Mouse (Mus musculus) right cerebral cortex, postnatal 10 days (tissue): Measurements from ENCODE around the gene Bcl7b.
"Not testable (repeated sequence)": the region's sequence is repeated elsewhere in the genome, so short reads cannot be mapped to it uniquely, and the experiment has no call there.

Experiments used
- DNase-seq, 2 experiments: peaks; one replicate each; pipeline ENCODE4 v3.0.0; 2021; ENCODE audit warnings: low spot score in 2 of 2

Gene Bcl7b

DNA sequence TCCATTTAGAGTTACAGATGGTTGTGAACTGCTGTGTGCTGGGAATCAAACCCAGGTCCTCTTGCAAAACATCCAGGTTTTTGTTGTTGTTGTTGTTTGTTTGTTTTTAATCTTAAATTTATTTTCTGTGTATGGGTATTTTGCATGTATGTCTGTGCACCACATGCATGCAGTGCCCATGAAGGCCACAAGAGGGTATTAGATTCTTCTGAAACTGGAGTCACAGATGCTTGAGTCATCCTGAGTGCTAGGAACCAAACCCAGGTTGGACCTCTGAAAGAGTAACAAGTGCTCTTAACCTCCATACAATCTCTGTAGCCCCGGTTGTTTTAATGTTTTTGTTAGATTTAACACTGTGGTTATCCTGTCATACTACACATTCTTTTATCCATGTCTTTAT is 40.1 kb downstream of the Bcl7b start:
- no peak for DNase-seq

DNA sequence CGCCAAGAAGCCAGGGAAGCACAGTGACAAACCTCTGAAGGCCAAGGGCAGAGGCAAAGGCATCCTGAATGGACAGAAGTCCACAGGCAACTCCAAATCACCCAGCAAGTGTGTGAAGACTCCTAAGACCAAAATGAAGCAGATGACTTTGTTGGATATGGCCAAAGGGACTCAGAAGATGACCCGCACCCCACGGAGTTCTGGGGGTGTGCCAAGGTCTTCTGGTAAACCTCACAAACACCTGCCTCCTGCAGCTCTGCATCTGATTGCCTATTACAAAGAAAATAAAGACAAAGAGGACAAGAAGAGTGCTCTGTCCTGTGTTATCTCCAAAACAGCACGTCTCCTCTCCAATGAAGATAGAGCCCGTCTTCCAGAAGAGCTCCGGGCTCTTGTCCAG is 48.8 kb downstream of the Bcl7b start:
- DNase-seq, result no peak

DNA sequence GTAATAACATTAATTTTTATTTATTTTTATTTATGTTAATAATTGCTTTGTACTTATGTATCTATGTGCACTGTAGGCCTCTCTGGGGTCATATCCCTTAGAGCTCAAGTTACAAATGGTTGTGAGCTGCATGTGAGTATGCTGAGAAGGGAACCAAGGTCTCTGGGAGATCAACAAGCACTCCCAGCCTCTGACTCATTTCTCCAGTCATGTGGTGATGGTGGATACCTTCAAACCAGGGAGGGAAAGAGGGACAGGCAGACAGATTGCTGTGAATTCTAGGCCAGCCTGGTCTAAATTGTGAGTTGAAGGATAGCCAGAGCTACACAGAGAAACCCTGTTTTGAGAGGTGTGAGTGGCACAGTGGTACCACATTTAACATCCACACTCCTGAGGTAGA is 52.9 kb downstream of the Bcl7b start:
- DNase-seq, result no peak

DNA sequence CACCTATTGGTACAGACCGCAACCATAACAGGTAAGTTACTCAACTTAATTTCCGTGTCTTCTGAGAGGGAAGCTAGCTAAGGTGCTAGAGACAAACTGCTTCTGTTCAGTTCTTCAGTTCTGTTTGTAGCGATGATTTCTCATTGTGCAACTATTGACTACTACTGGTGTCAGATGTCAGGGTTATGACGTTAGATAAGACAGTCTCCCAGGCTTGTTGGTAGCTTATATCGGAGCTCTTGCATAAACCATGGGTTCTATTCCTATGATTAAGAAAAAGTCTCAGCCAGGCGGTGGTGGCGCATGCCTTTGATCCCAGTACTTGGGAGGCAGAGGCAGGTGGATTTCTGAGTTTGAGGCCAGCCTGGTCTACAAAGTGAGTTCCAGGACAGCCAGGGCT is 54.0 kb downstream of the Bcl7b start:
- DNase-seq, result no peak

DNA sequence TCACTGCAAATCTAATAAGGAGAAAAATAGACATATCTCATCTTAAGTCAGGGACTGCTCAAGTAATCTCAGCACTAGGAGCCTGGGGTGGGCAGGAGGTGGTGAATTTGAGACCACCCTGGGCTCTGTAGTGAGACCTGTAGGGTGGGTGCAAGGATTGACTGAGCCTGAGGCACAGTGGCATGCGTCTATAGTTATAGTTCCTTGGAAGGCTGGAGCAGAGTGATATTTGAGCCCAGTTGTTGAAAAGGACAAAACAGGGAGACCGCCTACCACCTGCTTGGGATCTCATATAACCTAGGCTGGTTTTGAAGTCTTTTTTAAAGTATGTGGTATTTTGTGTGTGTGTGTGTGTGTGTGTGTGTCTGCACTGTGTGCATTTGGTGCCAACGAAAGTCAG is 56.1 kb downstream of the Bcl7b start:
- DNase-seq, result no peak

DNA sequence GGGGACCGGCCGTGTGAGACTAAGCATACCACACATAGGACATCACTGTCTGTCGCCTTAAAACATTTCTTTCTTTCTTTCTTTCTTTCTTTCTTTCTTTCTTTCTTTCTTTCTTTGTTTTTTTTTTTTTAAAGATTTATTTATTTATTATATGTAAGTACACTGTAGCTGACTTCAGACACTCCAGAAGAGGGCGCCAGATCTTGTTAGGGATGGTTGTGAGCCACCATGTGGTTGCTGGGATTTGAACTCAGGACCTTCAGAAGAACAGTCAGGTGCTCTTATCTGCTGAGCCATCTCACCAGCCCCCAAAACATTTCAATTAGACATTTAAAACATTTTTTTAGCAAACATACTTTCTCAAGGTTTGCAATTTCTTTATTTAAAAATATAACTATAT is 57.8 kb downstream of the Bcl7b start:
- DNase-seq, result not testable (repeated sequence)

DNA sequence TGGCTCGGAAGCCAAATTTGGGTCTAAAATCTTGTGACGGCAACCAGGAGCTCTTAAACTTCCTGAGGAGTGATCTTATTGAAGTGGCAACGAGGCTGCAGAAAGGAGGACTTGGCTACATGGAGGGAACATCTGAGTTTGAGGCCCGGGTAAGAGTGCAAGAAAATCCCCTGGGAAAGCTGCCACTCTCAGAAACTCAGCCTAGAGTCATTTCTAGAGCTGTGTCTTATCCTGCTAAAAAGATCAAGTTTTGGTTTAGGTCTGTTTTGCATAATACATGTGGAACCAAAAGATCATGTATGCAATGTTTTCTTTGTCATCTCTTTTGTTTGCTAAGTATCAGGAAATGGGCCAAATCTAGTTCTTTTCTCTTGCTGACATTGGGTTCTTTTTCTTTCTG is 62.1 kb downstream of the Bcl7b start:
- no peak for DNase-seq
